Mouse (Mus musculus) adrenal gland, adult 2 months (tissue): ENCODE data around the gene Efcab14. TPM values are rescaled to one million over a fixed set of nuclear protein-coding genes. Genes with fewer than 3 reads are reported as not detected.
A peak's percentile ranks its signal among the peaks of the same experiment; 100 is the strongest.

Experiments
- DNase-seq: peaks from one replicate; pipeline ENCODE4 v3.0.0; 2021
- polyA plus RNA-seq: library from polyadenylated mRNA; depleted of rRNA; stranded (reverse); fragments of >200 nt; gene quantifications from 2 replicates; pipeline ENCODE4 v1.2.3, GENCODE M21; 2012; rRNA removed
- total RNA-seq, 2 experiments: library from RNA; stranded (reverse); gene quantifications; 2 replicates each; pipeline ENCODE4 v1.2.3; 2021

The Efcab14 gene
- total and polyA plus RNA-seq, 3 experiments = 29.4 to 86.1 (median 82.3) TPM

DNA sequence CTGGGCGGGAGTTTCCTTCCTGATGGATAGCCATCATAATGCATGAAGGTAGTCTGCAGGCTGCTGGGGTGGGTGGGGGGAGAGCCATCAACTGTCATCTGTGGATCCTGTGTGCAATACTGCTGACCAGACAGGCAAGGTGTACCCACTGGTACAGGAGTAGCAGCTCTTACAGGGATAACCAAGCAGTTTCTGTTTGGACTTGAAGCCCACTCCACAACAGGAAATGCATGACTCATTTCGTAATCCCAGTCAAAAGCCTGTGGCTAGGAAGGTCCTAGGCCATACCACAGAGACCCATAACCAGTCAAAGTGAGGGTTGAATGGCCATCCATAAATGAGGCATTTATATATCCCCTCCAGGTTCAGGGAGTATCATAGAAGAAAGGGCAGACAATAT, 40.1 kb downstream of the Efcab14 start:
- DNase-seq = no peak

- DNase-seq = no peak
Observed at GRCm38 (mm10) chr4:115780269-115780668, 42.7 kb downstream of the Efcab14 start.

DNA sequence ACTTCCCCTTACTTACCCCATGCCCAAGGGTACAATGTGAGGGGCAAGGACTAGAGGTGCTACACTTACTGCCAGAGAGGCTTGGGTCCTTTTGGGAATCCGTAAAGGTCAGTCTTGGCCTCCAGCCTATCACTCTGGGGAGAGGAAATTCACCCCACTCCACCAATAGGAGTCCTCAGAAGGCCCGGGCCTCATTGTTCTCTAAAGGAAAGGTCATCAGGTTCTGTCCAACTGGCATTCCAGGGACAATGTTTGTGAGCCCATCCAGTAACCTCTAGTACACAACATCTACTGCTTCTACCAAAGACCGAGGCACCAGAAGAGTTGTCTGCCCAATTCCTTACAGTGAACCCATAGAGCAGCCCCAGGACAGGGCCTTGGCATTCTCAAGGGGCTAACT, 43.4 kb downstream of the Efcab14 start, which contains the start of gene Tex38:
Tex38 (minus strand) TSS at position 101 of the 400 bp plus-strand sequence.
- DNase-seq = no peak

DNA sequence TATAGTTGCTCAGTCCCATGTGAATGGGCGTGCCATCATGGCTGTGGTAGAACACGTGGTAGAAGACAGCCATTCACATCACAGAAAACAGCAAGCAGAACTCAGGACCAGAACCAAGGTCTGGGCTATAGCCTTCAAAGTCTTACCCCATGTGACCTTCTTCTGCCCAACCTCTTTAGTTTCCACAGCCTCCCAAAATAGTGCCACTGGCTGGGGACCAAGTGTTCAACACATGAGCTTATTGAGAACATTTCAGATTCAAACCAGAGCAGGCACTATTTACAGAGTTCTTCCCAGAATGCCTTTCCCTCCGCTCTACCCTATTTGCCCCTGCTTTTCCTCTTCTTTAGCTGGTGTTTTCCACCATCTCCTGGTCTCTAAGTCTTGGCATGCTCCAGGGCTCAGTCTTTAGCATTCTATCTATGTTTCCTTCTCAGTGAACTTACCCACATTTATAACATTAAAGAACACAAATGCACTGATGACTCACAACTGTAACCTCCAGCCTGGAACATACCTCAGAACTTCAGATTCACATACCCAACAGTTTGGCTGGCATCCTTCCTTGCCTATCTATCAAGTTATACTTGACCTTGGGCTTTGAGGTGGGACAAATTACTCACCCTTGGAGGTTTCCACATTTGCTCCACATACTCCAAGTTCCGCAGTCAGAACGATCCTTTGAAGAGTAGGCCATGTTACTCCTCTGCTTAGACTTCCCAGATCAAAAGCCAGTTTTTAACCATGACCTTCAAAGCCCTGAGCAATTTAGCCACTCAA, 44.7 kb downstream of the Efcab14 start:
- peak; percentile 74 for DNase-seq

DNA sequence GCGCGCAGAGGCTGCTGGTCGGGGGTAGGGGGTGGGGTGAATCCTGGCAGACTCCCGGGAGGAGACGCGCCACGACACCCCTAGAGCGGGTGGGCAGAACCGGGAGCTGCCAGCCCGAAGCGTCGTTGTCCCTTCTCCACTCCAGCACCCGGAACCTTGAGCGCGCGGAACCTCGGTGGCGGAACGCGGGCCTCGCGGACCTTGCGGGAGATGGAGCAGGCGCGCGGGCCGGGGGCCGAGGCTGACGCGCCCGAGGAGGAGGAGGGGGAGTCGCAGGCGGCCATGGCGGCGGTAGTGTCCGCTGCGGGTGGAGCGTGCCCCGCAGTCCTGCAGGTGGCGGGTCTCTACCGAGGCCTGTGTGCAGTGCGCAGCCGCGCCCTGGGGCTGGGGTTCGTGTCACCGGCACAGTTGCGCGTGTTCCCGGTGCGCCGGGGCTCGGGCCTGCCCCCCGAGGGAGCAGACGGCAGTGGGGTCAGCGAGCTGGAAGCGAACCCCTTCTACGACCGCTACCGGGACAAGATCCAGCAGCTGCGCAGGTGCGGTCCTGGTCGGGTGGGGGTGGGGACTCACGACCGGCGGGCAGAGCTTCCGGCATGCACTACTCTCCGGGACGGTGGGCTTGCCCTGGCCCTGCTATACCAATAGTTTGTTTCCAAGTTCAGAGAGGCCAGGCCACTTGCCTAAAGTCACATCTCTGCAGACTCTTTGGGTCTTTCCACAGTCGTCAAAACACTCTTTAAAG, 47.4 kb downstream of the Efcab14 start, which contains the start of gene Atpaf1:
Atpaf1 (plus strand) TSS at position 44 of the 742 bp plus-strand sequence.
- peak; percentile 86 for DNase-seq

DNA sequence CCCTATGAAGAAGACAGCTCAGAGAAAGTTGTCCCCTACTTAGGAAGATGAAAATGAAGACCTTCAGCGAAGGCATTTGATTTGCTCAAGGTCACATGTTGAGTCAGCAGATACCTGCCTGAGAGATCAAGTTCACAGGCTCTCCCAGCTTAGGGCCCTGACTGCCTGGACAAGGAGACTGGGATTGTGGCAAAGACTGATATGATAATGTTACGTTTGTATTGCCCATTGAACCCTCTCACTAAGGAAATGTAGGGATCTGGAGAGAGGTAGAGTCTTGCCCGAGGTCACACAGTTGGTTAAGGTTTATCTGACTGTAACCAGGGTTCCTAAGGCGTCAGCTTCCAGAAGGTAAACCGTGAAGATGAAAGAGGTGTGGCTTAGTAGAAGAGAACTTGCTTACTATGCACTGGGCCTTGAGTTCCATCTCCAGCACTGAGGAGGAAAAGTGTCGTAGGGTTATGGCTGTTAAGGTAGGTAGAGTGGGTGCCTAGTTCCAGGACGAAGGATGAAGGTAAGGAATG, 48.0 kb downstream of the Efcab14 start:
- DNase-seq = no peak

DNA sequence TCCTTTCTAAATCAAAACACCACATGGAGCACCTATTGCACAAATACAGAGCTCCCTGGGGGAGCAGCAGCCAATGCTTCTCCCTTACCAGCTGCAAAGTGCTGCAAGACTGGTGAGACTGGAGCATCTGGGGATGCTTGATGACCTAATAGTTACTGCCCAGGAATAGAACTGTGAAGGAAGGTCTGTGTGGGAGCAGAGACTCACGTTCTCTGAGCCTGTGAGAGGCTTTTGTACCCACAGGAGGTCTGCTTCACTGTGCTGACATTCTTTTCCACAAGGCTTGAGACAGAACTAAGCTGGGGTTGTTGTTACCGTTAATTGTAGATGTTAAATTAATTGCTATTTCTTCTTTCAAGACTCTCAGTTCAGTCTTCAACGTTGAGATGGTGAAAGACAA, 53.3 kb downstream of the Efcab14 start:
- DNase-seq = no peak

DNA sequence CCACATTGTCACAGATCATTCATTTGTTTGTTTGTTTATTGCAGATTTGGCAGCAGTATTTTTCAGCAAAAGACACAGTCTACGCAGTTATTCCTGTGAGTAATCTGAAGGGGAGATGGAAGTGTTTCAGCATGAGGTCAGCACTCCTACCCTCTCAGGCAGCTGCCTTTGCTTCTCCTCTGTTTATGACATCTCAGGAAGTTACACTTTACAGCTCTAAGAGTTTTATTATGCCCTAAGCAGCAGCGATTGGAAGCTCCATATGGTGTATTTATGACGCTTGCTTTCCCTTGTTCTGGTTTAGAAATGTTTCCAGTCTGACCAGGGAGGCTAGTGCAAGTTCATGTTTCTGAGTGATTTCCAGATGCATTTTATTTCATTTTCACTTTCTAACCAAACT, 57.8 kb downstream of the Efcab14 start:
- DNase-seq = no peak

DNA sequence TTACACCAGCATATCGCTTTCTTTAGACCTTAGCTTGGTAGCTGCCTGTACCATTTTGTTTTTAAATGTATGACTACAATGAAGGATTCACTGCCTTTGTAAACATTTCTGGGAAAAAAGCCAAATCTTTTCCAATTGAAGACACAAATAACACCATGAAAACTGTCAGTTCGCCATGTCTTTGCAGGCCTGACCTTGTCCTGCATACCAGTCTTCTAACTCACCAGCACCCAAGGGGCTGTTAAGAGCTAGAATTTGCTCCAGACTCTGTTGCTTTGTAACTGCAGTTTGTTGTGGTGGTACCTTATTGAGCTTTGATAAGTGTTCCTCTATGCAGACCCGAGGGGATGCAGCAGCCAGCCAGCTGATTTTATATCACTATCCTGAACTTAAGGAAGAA, 62.4 kb downstream of the Efcab14 start:
- DNase-seq = peak; percentile 73

DNA sequence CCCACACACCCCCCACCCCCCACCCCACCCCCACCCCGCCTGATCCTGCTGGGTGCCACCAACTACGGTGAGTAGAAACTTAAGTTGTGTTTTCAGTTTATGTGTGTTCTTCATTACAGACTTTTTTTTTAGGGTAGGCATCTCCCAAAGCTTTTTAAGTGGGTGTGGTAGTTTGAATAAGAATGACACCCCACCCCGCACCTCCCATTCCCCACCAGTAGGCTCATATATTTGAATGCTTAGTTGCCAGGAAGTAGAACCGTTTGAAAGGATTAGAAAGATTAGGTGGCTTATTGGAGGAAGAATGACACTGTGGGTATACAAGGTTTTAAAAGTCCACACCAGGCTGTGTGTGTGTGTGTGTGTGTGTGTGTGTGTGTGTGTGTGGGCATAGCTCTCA, 74.8 kb downstream of the Efcab14 start:
- no peak for DNase-seq

GRCm38 (mm10) chr4:115815606-115816005, 78.1 kb downstream of the Efcab14 start:
- DNase-seq = no peak

- DNase-seq = no peak
Observed at GRCm38 (mm10) chr4:115820199-115820598, 82.7 kb downstream of the Efcab14 start.

- no peak for DNase-seq
Observed at GRCm38 (mm10) chr4:115820944-115821343, 83.4 kb downstream of the Efcab14 start.

DNA sequence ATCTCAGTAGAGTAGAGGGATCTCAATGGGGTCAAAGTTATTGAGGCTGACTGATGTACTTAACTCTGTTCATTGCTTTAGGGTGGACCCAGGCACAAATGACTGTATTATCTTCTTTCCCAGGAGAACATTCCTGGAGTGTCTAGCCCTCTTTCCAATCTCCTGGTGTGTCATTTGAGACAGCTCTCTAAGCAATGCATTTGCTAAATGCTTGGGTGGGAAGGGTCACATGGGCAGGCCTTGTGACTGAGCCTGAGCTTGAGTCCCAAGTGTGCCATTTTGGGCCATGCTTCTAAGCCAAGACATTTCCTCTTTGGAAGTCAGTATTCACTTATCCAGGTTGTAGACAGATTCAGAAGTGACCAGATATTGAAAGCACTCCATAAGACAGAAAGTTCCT, 83.9 kb downstream of the Efcab14 start:
- DNase-seq = no peak

DNA sequence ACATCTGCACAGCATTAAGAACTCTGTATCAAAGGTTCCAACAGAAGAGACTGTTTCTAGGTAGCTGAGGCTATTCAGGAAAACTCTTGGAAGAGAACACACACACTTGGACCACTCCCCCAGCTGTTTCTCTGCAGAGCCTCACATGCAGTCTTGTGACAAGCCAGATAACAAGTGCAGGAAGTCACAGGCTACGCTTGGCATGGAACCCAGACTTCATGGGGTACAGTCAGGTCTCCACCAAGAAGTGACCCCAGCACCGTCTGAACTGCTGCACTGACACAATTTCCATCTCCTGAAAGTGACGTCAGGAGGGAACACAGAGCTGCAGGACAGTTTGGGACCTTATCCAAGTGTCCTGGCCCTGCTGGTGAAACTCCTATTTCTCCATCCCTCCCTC, 84.4 kb downstream of the Efcab14 start:
- no peak for DNase-seq

GRCm38 (mm10) chr4:115824178-115824577, 86.6 kb downstream of the Efcab14 start:
- no peak for DNase-seq

DNA sequence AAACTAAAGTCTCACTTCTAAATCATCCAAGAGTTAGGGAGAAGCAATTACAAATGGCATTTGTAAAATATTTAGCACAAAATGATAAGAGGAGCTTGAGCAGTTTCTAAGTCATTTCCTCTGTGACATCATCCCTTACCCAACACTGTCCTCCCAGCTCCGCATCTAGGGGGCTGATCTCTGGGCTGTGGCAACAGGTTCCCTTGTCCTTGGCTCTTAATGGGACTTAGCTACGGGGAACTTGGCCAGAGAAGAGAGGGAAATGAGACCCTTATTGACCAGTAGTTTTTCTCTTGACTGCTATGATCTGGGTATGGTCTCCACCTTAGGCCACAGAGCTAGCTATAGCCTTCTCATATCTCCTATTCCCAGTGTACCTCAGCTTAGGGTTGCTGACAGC, 87.7 kb downstream of the Efcab14 start:
- DNase-seq = no peak

Other genes with a start within 250 kb of the Efcab14 start
- gene Cyp4a14, start 241.6 kb upstream of the Efcab14 start, total RNA-seq = 1 to 10 TPM in 1 of 2 experiments, not detected in 1; 1.1 TPM
- gene Cyp4a14, start 241.6 kb upstream of the Efcab14 start, polyA plus RNA-seq = 0.09 TPM in 1 of 2 replicates, not detected in the other
- 1 to 10 TPM in 1 of 2 experiments, under 1 TPM in 1; 0.17 to 2.6 TPM for gene Cyp4a10, start 219.5 kb upstream of the Efcab14 start, total RNA-seq
- gene Cyp4a10, start 219.5 kb upstream of the Efcab14 start, polyA plus RNA-seq = 0.12 TPM in 1 of 2 replicates, not detected in the other
- not detected for gene Cyp4a31, start 174.1 kb upstream of the Efcab14 start, total RNA-seq
- not detected in 2 replicates for gene Cyp4a31, start 174.1 kb upstream of the Efcab14 start, polyA plus RNA-seq
- under 1 TPM; 0.21 to 0.98 TPM for gene Cyp4a32, start 136.8 kb upstream of the Efcab14 start, total RNA-seq
- gene Cyp4a32, start 136.8 kb upstream of the Efcab14 start, polyA plus RNA-seq = not detected in 2 replicates
- gene Cyp4b1, start 90.0 kb upstream of the Efcab14 start, total RNA-seq = 10 to 100 TPM; 32.6 to 41.4 TPM
- gene Cyp4b1, start 90.0 kb upstream of the Efcab14 start, polyA plus RNA-seq = 41.1 and 54.0 TPM in 2 replicates
- gene Tex38, start 43.3 kb downstream of the Efcab14 start, total RNA-seq = 1 to 10 TPM; 1.6 to 6.5 TPM
- 0.38 and 1.1 TPM in 2 replicates for gene Tex38, start 43.3 kb downstream of the Efcab14 start, polyA plus RNA-seq
- 10 to 100 TPM; 41.9 to 72.8 TPM for gene Atpaf1, start 47.1 kb downstream of the Efcab14 start, total RNA-seq
- gene Atpaf1, start 47.1 kb downstream of the Efcab14 start, polyA plus RNA-seq = 90.6 and 92.6 TPM in 2 replicates
- gene Mob3c, start 90.3 kb downstream of the Efcab14 start, total RNA-seq = 10 to 100 TPM; 11.0 to 13.2 TPM
- gene Mob3c, start 90.3 kb downstream of the Efcab14 start, polyA plus RNA-seq = 37.9 and 39.5 TPM in 2 replicates
- gene Mknk1, start 101.5 kb downstream of the Efcab14 start, total RNA-seq = 10 to 100 TPM; 36.4 to 41.6 TPM
- 47.0 and 60.2 TPM in 2 replicates for gene Mknk1, start 101.5 kb downstream of the Efcab14 start, polyA plus RNA-seq
- not detected for gene Kncn, start 146.7 kb downstream of the Efcab14 start, total RNA-seq
- gene Kncn, start 146.7 kb downstream of the Efcab14 start, polyA plus RNA-seq = 0.10 TPM in 1 of 2 replicates, not detected in the other
- gene 6430628N08Rik, start 152.9 kb downstream of the Efcab14 start, total RNA-seq = not detected
- gene 6430628N08Rik, start 152.9 kb downstream of the Efcab14 start, polyA plus RNA-seq = not detected in 2 replicates
- not detected for gene Dmbx1, start 202.2 kb downstream of the Efcab14 start, total RNA-seq
- gene Dmbx1, start 202.2 kb downstream of the Efcab14 start, polyA plus RNA-seq = not detected in 2 replicates